Mouse (Mus musculus): ENCODE results near the gene Sertad1. TPM values are rescaled to one million over a fixed set of nuclear protein-coding genes. Genes with fewer than 3 reads are reported as not detected.

Sertad1 gene
- polyA plus RNA-seq (2014; fragmentation: Illumina TruSeq; extraction: RNeasy Lipid Tissue Mini Kit (QIAGEN cat#74804); ENCODE audit: low read depth, low replicate concordance), result 0.56 TPM

GRCm38 (mm10) chr7:27486770-27487697 lies at the start of gene Sertad1:
Gene Sertad1 (plus strand): TSS chr7:27486910.

GRCm38 (mm10) chr7:27447419-27448286 lies 39.1 kb upstream of the Sertad1 start, which contains the start of the genes Sptbn4 and Blvrb:
Gene Sptbn4 (minus strand): TSS chr7:27447686.
Gene Blvrb (plus strand): TSS chr7:27447978.

GRCm38 (mm10) chr7:27473156-27473834 lies 13.4 kb upstream of the Sertad1 start, which contains the start of gene Sertad3:
Gene Sertad3 (plus strand): TSS chr7:27473768.

GRCm38 (mm10) chr7:27499036-27499435 lies 12.3 kb downstream of the Sertad1 start, which contains the start of gene Prx:
Gene Prx (plus strand): TSS chr7:27499324.

GRCm38 (mm10) chr7:27522967-27523366 lies 36.3 kb downstream of the Sertad1 start, which contains the start of gene Hipk4:
Gene Hipk4 (plus strand): TSS chr7:27523267.

Other genes with a start within 250 kb of the Sertad1 start
- gene Numbl, start 228.5 kb upstream of the Sertad1 start, polyA plus RNA-seq (2014; fragmentation: Illumina TruSeq; extraction: RNeasy Lipid Tissue Mini Kit (QIAGEN cat#74804); ENCODE audit: low read depth, low replicate concordance), result not detected
- gene Ltbp4, start 149.2 kb upstream of the Sertad1 start, polyA plus RNA-seq (2014; fragmentation: Illumina TruSeq; extraction: RNeasy Lipid Tissue Mini Kit (QIAGEN cat#74804); ENCODE audit: low read depth, low replicate concordance), result 0.74 TPM
- gene Shkbp1, start 130.9 kb upstream of the Sertad1 start, polyA plus RNA-seq (2014; fragmentation: Illumina TruSeq; extraction: RNeasy Lipid Tissue Mini Kit (QIAGEN cat#74804); ENCODE audit: low read depth, low replicate concordance), result 0.66 TPM
- not detected for gene Gm20479, start 129.5 kb upstream of the Sertad1 start, polyA plus RNA-seq (2014; fragmentation: Illumina TruSeq; extraction: RNeasy Lipid Tissue Mini Kit (QIAGEN cat#74804); ENCODE audit: low read depth, low replicate concordance)
- gene Sptbn4, start 39.2 kb upstream of the Sertad1 start, polyA plus RNA-seq (2014; fragmentation: Illumina TruSeq; extraction: RNeasy Lipid Tissue Mini Kit (QIAGEN cat#74804); ENCODE audit: low read depth, low replicate concordance), result not detected
- gene Blvrb, start 38.9 kb upstream of the Sertad1 start, polyA plus RNA-seq (2014; fragmentation: Illumina TruSeq; extraction: RNeasy Lipid Tissue Mini Kit (QIAGEN cat#74804); ENCODE audit: low read depth, low replicate concordance), result 6.6 TPM
- gene Sertad3, start 13.1 kb upstream of the Sertad1 start, polyA plus RNA-seq (2014; fragmentation: Illumina TruSeq; extraction: RNeasy Lipid Tissue Mini Kit (QIAGEN cat#74804); ENCODE audit: low read depth, low replicate concordance), result 1.2 TPM
- gene Prx, start 12.4 kb downstream of the Sertad1 start, polyA plus RNA-seq (2014; fragmentation: Illumina TruSeq; extraction: RNeasy Lipid Tissue Mini Kit (QIAGEN cat#74804); ENCODE audit: low read depth, low replicate concordance), result not detected
- gene Hipk4, start 36.4 kb downstream of the Sertad1 start, polyA plus RNA-seq (2014; fragmentation: Illumina TruSeq; extraction: RNeasy Lipid Tissue Mini Kit (QIAGEN cat#74804); ENCODE audit: low read depth, low replicate concordance), result not detected
- gene Pld3, start 66.3 kb downstream of the Sertad1 start, polyA plus RNA-seq (2014; fragmentation: Illumina TruSeq; extraction: RNeasy Lipid Tissue Mini Kit (QIAGEN cat#74804); ENCODE audit: low read depth, low replicate concordance), result 0.58 TPM
- gene 2310022A10Rik, start 66.3 kb downstream of the Sertad1 start, polyA plus RNA-seq (2014; fragmentation: Illumina TruSeq; extraction: RNeasy Lipid Tissue Mini Kit (QIAGEN cat#74804); ENCODE audit: low read depth, low replicate concordance), result 2.3 TPM
- 14.8 TPM for gene Akt2, start 104.6 kb downstream of the Sertad1 start, polyA plus RNA-seq (2014; fragmentation: Illumina TruSeq; extraction: RNeasy Lipid Tissue Mini Kit (QIAGEN cat#74804); ENCODE audit: low read depth, low replicate concordance)
- gene Ttc9b, start 167.0 kb downstream of the Sertad1 start, polyA plus RNA-seq (2014; fragmentation: Illumina TruSeq; extraction: RNeasy Lipid Tissue Mini Kit (QIAGEN cat#74804); ENCODE audit: low read depth, low replicate concordance), result not detected
- gene Map3k10, start 187.7 kb downstream of the Sertad1 start, polyA plus RNA-seq (2014; fragmentation: Illumina TruSeq; extraction: RNeasy Lipid Tissue Mini Kit (QIAGEN cat#74804); ENCODE audit: low read depth, low replicate concordance), result 1.0 TPM
- gene Zfp607b, start 202.4 kb downstream of the Sertad1 start, polyA plus RNA-seq (2014; fragmentation: Illumina TruSeq; extraction: RNeasy Lipid Tissue Mini Kit (QIAGEN cat#74804); ENCODE audit: low read depth, low replicate concordance), result 0.42 TPM
- gene Zfp60, start 244.5 kb downstream of the Sertad1 start, polyA plus RNA-seq (2014; fragmentation: Illumina TruSeq; extraction: RNeasy Lipid Tissue Mini Kit (QIAGEN cat#74804); ENCODE audit: low read depth, low replicate concordance), result 8.8 TPM

All from liver, adult 10 weeks (tissue).